Mouse (Mus musculus) limb, embryonic 14.5 days (tissue): ENCODE results near the gene Ints1. TPM values are rescaled to one million over a fixed set of nuclear protein-coding genes. Genes with fewer than 3 reads are reported as not detected.

ENCODE experiments used
- ATAC-seq: fragments of 200-750 bp; cut with Nextera tagmentation; 2 replicates; pipeline ENCODE4 v1.8.0; 2017; ENCODE audit warnings: low read depth, moderate number of reproducible peaks, moderate TSS enrichment; ENCODE audit not compliant: low FRiP score
- DNase-seq: peaks from one replicate; pipeline ENCODE4 v3.0.0-alpha.2; 2015; ENCODE audit warnings: low spot score
- H3K27ac ChIP-seq: fragments of 300-500 bp; sonication (generic); replicated peaks from 2 replicates; pipeline ENCODE4 v1.5.1; 2014; ENCODE audit warnings: low read depth, mild to moderate bottlenecking, low read length, moderate library complexity, mixed read lengths
- H3K27me3 ChIP-seq: fragments of 300-500 bp; sonication (generic); 2 replicates; pipeline ENCODE4 v1.6.1; 2014; ENCODE audit warnings: low read length, mixed read lengths; ENCODE audit not compliant: control insufficient read depth, insufficient read depth
- H3K36me3 ChIP-seq: fragments of 300-500 bp; sonication (generic); 2 replicates; pipeline ENCODE4 v1.6.1; 2014; ENCODE audit warnings: mild to moderate bottlenecking, low read length, moderate library complexity, mixed read lengths; ENCODE audit not compliant: control insufficient read depth, insufficient read depth
- H3K4me1 ChIP-seq: fragments of 300-500 bp; sonication (generic); 2 replicates; pipeline ENCODE4 v1.6.1; 2014; ENCODE audit warnings: antibody characterized with exemption, low read length, mixed read lengths; ENCODE audit not compliant: control insufficient read depth, insufficient read depth
- H3K4me2 ChIP-seq: fragments of 300-500 bp; sonication (generic); replicated peaks from 2 replicates; pipeline ENCODE4 v1.6.1; 2014; ENCODE audit warnings: low read depth, mild to moderate bottlenecking, low read length, moderate library complexity; ENCODE audit not compliant: severe bottlenecking
- H3K4me3 ChIP-seq: fragments of 300-500 bp; sonication (generic); replicated peaks from 2 replicates; pipeline ENCODE4 v1.5.1; 2014; ENCODE audit warnings: low read length
- H3K9ac ChIP-seq: fragments of 300-500 bp; sonication (generic); 2 replicates; pipeline ENCODE4 v1.6.1; 2014; ENCODE audit warnings: mild to moderate bottlenecking, low read depth, low read length, moderate library complexity; ENCODE audit not compliant: severe bottlenecking
- H3K9me3 ChIP-seq: fragments of 300-500 bp; sonication (generic); 2 replicates; pipeline ENCODE4 v1.6.1; 2016; ENCODE audit warnings: low read length; ENCODE audit not compliant: control insufficient read depth
- POLR2A ChIP-seq: fragments of 200-500 bp; IDR thresholded peaks from 2 replicates; pipeline ENCODE4 v1.8.0; 2012; ENCODE audit warnings: inconsistent platforms, mild to moderate bottlenecking, moderate library complexity, borderline replicate concordance; ENCODE audit not compliant: insufficient read depth, insufficient read length; ENCODE audit errors: extremely low read depth
- WGBS: fragments of 180-500 bp; shearing (Covaris S2); extraction: QIAGEN DNeasy Blood & Tissue Kit; methylation state at CpG from one replicate; pipeline ENCODE4 v1.1.7; 2014; 5-methylcytosine and 5-hydroxymethylcytosine counted together
- polyA plus RNA-seq, 2 experiments: library from polyadenylated mRNA; depleted of rRNA in 1 of 2; stranded (reverse) in 1 of 2; unstranded in 1 of 2; fragments of >200 nt; fragmentation: Nextera tagmentation in 1 of 2; extraction: Ambion mirVana in 1 of 2; gene quantifications; 2 replicates each; pipeline versions ENCODE4 v1.2.1 to v1.2.3; 2012 to 2014

Ints1 gene
- polyA plus RNA-seq, 2 experiments, result 35.5 to 50.1 TPM

DNA sequence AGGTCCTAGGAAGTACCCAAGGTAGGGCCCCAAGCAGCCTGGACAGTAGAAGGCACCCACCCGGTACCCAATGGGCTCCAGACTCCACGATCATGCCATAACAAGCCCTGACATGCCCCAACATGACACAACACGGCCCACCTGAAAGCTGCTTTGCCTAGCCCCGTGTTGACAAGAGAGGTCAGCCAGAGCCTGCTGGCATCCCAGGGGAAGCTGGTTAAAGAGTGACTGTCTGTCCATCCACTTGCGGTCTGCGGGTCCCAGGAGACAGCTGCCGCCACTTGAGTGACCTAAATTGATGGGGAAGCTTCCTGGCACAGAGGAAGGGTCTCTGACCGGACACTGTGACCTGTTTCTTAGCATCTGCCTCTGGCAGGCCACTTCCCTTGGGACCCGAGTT, 52.4 kb downstream of the Ints1 start:
- ATAC-seq (no peak), DNase-seq (no peak)
- Histone ChIP-seq H3K9me3 (no peaks in the 10 kb centered on the region), H3K4me1 (peaks cover 12% of the 10 kb centered on the region), H3K27me3 (no peaks in the 10 kb centered on the region), H3K27ac (no peak overlapping the region), H3K4me2 (no peak overlapping the region), H3K4me3 (no peak overlapping the region), H3K9ac (no peak overlapping the region), H3K36me3 (0 out of 2 replicates have a peak, but pooled peaks cover 4% of the 10 kb centered on the region)
- no peak for TF ChIP-seq POLR2A
- 69% methylated on average over 9 of the region's 9 CpGs for WGBS

GRCm38 (mm10) chr5:139722709-139723108, 52.8 kb downstream of the Ints1 start:
- H3K27ac ChIP-seq, result no peak overlapping the region
- H3K4me3 ChIP-seq, result no peak overlapping the region
- ATAC-seq (no peak), DNase-seq (no peak)
- no peak for TF ChIP-seq POLR2A
- H3K9ac ChIP-seq, result no peak overlapping the region
- WGBS, result 66% methylated on average over 6 of the region's 6 CpGs
- H3K4me1 ChIP-seq, result peaks cover 12% of the 10 kb centered on the region
- H3K9me3 ChIP-seq, result no peaks in the 10 kb centered on the region
- no peaks in the 10 kb centered on the region for H3K27me3 ChIP-seq
- 0 out of 2 replicates have a peak, but pooled peaks cover 4% of the 10 kb centered on the region for H3K36me3 ChIP-seq
- H3K4me2 ChIP-seq, result no peak overlapping the region

- Histone ChIP-seq H3K4me1 (no peaks in the 10 kb centered on the region; the same call in 1 of the 2 replicates), H3K9ac (no peak overlapping the region), H3K27ac (no peak overlapping the region), H3K36me3 (peaks cover 9% of the 10 kb centered on the region; the same call in 1 of the 2 replicates), H3K4me3 (no peak overlapping the region), H3K27me3 (no peaks in the 10 kb centered on the region), H3K4me2 (no peak overlapping the region), H3K9me3 (no peaks in the 10 kb centered on the region)
- 78% methylated on average over 6 of the region's 7 CpGs for WGBS
- no peak for TF ChIP-seq POLR2A
- no peak for DNase-seq
- no peak for ATAC-seq
These were observed 56.5 kb downstream of the Ints1 start for GRCm38 (mm10) chr5:139718949-139719348.

GRCm38 (mm10) chr5:139718540-139718939, 56.9 kb downstream of the Ints1 start:
- H3K27me3 ChIP-seq, result no peaks in the 10 kb centered on the region
- no peak overlapping the region for H3K27ac ChIP-seq
- no peak for TF ChIP-seq POLR2A
- no peaks in the 10 kb centered on the region for H3K4me1 ChIP-seq
- 69% methylated on average over 5 of the region's 6 CpGs for WGBS
- DNase-seq (no peak), ATAC-seq (no peak)
- no peak overlapping the region for H3K4me3 ChIP-seq
- no peak overlapping the region for H3K4me2 ChIP-seq
- H3K9ac ChIP-seq, result no peak overlapping the region
- no peaks in the 10 kb centered on the region for H3K9me3 ChIP-seq
- H3K36me3 ChIP-seq, result peaks cover 9% of the 10 kb centered on the region; the same call in 1 of the 2 replicates

- H3K27me3 ChIP-seq, result no peaks in the 10 kb centered on the region
- H3K36me3 ChIP-seq, result peaks cover 9% of the 10 kb centered on the region; the same call in 1 of the 2 replicates
- DNase-seq, result no peak
- H3K9me3 ChIP-seq, result no peaks in the 10 kb centered on the region
- no peaks in the 10 kb centered on the region for H3K4me1 ChIP-seq
- no peak for TF ChIP-seq POLR2A
- H3K4me3 ChIP-seq, result no peak overlapping the region
- ATAC-seq, result no peak
- no peak overlapping the region for H3K27ac ChIP-seq
- no peak overlapping the region for H3K4me2 ChIP-seq
- 97% methylated on average over 2 of the region's 2 CpGs for WGBS
- no peak overlapping the region for H3K9ac ChIP-seq
These were observed 57.8 kb downstream of the Ints1 start for GRCm38 (mm10) chr5:139717723-139718122.

DNA sequence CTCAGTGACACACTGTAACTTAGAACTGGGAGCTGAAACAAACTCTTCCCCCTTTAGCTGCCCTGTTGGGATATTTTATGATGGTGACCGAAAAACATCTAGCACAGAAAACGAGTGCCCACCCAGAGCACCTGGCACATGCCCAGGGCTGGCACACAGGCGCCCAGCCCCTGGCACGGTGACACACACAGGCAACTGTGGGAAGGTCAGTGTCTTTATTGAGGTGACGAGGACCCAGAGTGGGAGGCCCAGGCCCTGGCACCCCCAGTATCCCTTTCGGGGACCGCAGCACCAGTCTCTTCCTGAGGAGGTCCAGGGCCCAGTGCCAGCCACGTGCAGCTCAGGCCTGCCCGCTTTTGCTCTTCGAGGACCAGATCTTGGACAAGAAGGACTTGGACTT, 69.0 kb downstream of the Ints1 start:
- Histone ChIP-seq H3K9me3 (no peaks in the 10 kb centered on the region), H3K27ac (no peak overlapping the region), H3K36me3 (peaks cover 28% of the 10 kb centered on the region), H3K4me1 (no peaks in the 10 kb centered on the region), H3K9ac (no peak overlapping the region), H3K4me3 (no peak overlapping the region), H3K27me3 (no peaks in the 10 kb centered on the region), H3K4me2 (no peak overlapping the region)
- DNase-seq, result no peak
- no peak for TF ChIP-seq POLR2A
- WGBS, result 92% methylated on average over 10 of the region's 10 CpGs
- ATAC-seq, result no peak
